Mouse (Mus musculus) hindlimb bud, embryonic 11.5 days (tissue): ENCODE results near the gene Eprs.

Experiments used
- DNase-seq: peaks from one replicate; pipeline ENCODE4 v3.0.0-alpha.2; 2012; ENCODE audit warnings: low read depth, low spot score; ENCODE audit errors: extremely low spot score

Eprs gene

GRCm38 (mm10) chr1:185441703-185442472, 79.0 kb downstream of the Eprs start:
- DNase-seq: no peak

GRCm38 (mm10) chr1:185448936-185449335, 86.1 kb downstream of the Eprs start:
- DNase-seq: no peak

GRCm38 (mm10) chr1:185449727-185450126, 86.9 kb downstream of the Eprs start:
- DNase-seq: no peak

GRCm38 (mm10) chr1:185451077-185451476, 88.2 kb downstream of the Eprs start:
- DNase-seq: no peak

- no peak for DNase-seq
These were observed 88.7 kb downstream of the Eprs start for GRCm38 (mm10) chr1:185451495-185451894.

GRCm38 (mm10) chr1:185452461-185452860, 89.6 kb downstream of the Eprs start:
- DNase-seq: no peak

- no peak for DNase-seq
These were observed 91.3 kb downstream of the Eprs start for GRCm38 (mm10) chr1:185454144-185454543.

GRCm38 (mm10) chr1:185454575-185454954, 91.7 kb downstream of the Eprs start, which contains the start of gene Slc30a10:
Slc30a10 (plus strand) TSS chr1:185454848.
- DNase-seq: no peak

GRCm38 (mm10) chr1:185454955-185455701, 92.3 kb downstream of the Eprs start:
- DNase-seq: no peak

- DNase-seq: no peak
These were observed 93.5 kb downstream of the Eprs start for GRCm38 (mm10) chr1:185456327-185456726.

GRCm38 (mm10) chr1:185460096-185460495, 97.3 kb downstream of the Eprs start:
- no peak for DNase-seq

- DNase-seq: no peak
These were observed 100.0 kb downstream of the Eprs start for GRCm38 (mm10) chr1:185462889-185463288.

GRCm38 (mm10) chr1:185469551-185470021, 106.7 kb downstream of the Eprs start:
- DNase-seq: no peak

- DNase-seq: no peak
These were observed 109.3 kb downstream of the Eprs start for GRCm38 (mm10) chr1:185472025-185472720.

- DNase-seq: no peak
These were observed 109.9 kb downstream of the Eprs start for GRCm38 (mm10) chr1:185472730-185473129.

- DNase-seq: no peak
These were observed 110.6 kb downstream of the Eprs start for GRCm38 (mm10) chr1:185473437-185473836.
